In genomic region chr16:84834745-84835440, GRCm38 (mm10) we compare ENCODE assay signal across 8 mouse cellular contexts. TPM values are rescaled to one million over a fixed set of nuclear protein-coding genes. Genes with fewer than 3 reads are reported as not detected.
DNase-seq lines count a peak whose midpoint lies in the region; ATAC-seq and TF ChIP-seq lines count a peak whose summit lies in the region.

Gene Gabpa, plus strand, starts transcription at chr16:84834925.

- DNase-seq in brain, embryonic 14.5 days (ENCODE audit: low read depth): peak; percentile 99
- peak; percentile 98 for DNase-seq in liver, adult 2 months (ENCODE audit: extremely low read depth, low read depth, low spot score)
- DNase-seq in splenic B cell, adult 2 months (ENCODE audit: low read depth, low spot score): peak; percentile 98

- peak within 1 kb of the TSS; percentile 88 for H3K4me3 ChIP-seq in C2C12 (ENCODE audit: insufficient read depth, poor library complexity, severe bottlenecking)
- H3K4me3 ChIP-seq in erythroblast, embryonic 14.5 days (replicated peaks): peak within 1 kb of the TSS; percentile 95
- peak within 1 kb of the TSS; percentile 97 for H3K4me3 ChIP-seq in heart, embryonic 11.5 days (ENCODE audit: low read depth, low read length)
- peak within 1 kb of the TSS; percentile 99 for H3K4me3 ChIP-seq in kidney, embryonic 16.5 days (ENCODE audit: low read length)
- H3K4me3 ChIP-seq in liver, adult 2 months (ENCODE audit: insufficient read depth, low read depth, low read length): peak within 1 kb of the TSS; percentile 86
- H3K4me3 ChIP-seq in myocyte: peak within 1 kb of the TSS; percentile 90

- H3K4me2 ChIP-seq in heart, embryonic 11.5 days: peak within 1 kb of the TSS; percentile 81
- peak within 1 kb of the TSS; percentile 74 for H3K4me2 ChIP-seq in kidney, embryonic 16.5 days (replicated peaks; ENCODE audit: low read depth, low read length)
- H3K4me2 ChIP-seq in myocyte (ENCODE audit: low read depth): peak within 1 kb of the TSS; percentile 77

- H3K79me2 ChIP-seq in C2C12 (ENCODE audit: control insufficient read depth, insufficient read depth): peaks cover 84% of the 10 kb centered on the region
- peaks cover 21% of the 10 kb centered on the region for H3K79me2 ChIP-seq in liver, adult 2 months (ENCODE audit: control insufficient read depth, insufficient read depth, low read length)
- H3K79me2 ChIP-seq in myocyte (ENCODE audit: control insufficient read depth, insufficient read depth): peaks cover 60% of the 10 kb centered on the region

- H3K36me3 ChIP-seq in C2C12 (ENCODE audit: control insufficient read depth, insufficient read depth) (peaks cover 43% of the 10 kb centered on the region), myocyte (ENCODE audit: control insufficient read depth, insufficient read depth) (peaks cover 10% of the 10 kb centered on the region)
- peaks cover 61% of the 10 kb centered on the region for H3K36me3 ChIP-seq in erythroblast, embryonic 14.5 days (ENCODE audit: control insufficient read depth)
- H3K36me3 ChIP-seq in heart, embryonic 11.5 days (ENCODE audit: control insufficient read depth, insufficient read depth, low read length): peaks cover 8% of the 10 kb centered on the region
- peaks cover 23% of the 10 kb centered on the region for H3K36me3 ChIP-seq in kidney, embryonic 16.5 days (ENCODE audit: insufficient read depth, low read length)
- H3K36me3 ChIP-seq in liver, adult 2 months (ENCODE audit: control insufficient read depth, insufficient read depth, low read length): peaks cover 24% of the 10 kb centered on the region
- peaks cover 7% of the 10 kb centered on the region for H3K36me3 ChIP-seq in splenic B cell, adult 2 months (ENCODE audit: control insufficient read depth, insufficient read depth, low read length, poor library complexity, severe bottlenecking)

- H3K9me3 ChIP-seq in erythroblast, embryonic 14.5 days (ENCODE audit: control insufficient read depth, low read length): no peaks in the 10 kb centered on the region
- H3K9me3 ChIP-seq in heart, embryonic 11.5 days (replicated peaks; ENCODE audit: control insufficient read depth, low read length): no peaks in the 10 kb centered on the region
- H3K9me3 ChIP-seq in kidney, embryonic 16.5 days (ENCODE audit: low read length): no peaks in the 10 kb centered on the region

- H3K4me1 ChIP-seq in erythroblast, embryonic 14.5 days (ENCODE audit: control insufficient read depth): peaks cover 40% of the 10 kb centered on the region
- H3K4me1 ChIP-seq in heart, embryonic 11.5 days (ENCODE audit: control insufficient read depth, insufficient read depth, low read length): peaks cover 15% of the 10 kb centered on the region; the same call in 1 of the 2 replicates
- peaks cover 28% of the 10 kb centered on the region for H3K4me1 ChIP-seq in kidney, embryonic 16.5 days (ENCODE audit: insufficient read depth, low read length)
- peaks cover 14% of the 10 kb centered on the region; the same call in 1 of the 2 replicates for H3K4me1 ChIP-seq in liver, adult 2 months (ENCODE audit: control insufficient read depth, insufficient read depth, low read length)

- H3ac ChIP-seq in C2C12 (ENCODE audit: control insufficient read depth, insufficient read length, low read depth): peak within 1 kb of the TSS; percentile 98
- H3ac ChIP-seq in myocyte (ENCODE audit: control insufficient read depth, insufficient read length): peak within 1 kb of the TSS; percentile 95

- H3K27me3 ChIP-seq in C2C12 (ENCODE audit: control insufficient read depth, insufficient read depth, insufficient read length): no peaks in the 10 kb centered on the region
- H3K27me3 ChIP-seq in erythroblast, embryonic 14.5 days (ENCODE audit: control insufficient read depth): no peaks in the 10 kb centered on the region
- no peaks in the 10 kb centered on the region for H3K27me3 ChIP-seq in heart, embryonic 11.5 days (ENCODE audit: control insufficient read depth, insufficient read depth, low read length)
- H3K27me3 ChIP-seq in kidney, embryonic 16.5 days (ENCODE audit: insufficient read depth, low read length): no peaks in the 10 kb centered on the region
- no peaks in the 10 kb centered on the region for H3K27me3 ChIP-seq in liver, adult 2 months (ENCODE audit: control insufficient read depth, insufficient read depth, low read length)
- H3K27me3 ChIP-seq in myocyte (ENCODE audit: control insufficient read depth, insufficient read depth, insufficient read length): no peaks in the 10 kb centered on the region
- H3K27me3 ChIP-seq in splenic B cell, adult 2 months (ENCODE audit: control insufficient read depth, insufficient read depth, low read length, poor library complexity, severe bottlenecking): no peaks in the 10 kb centered on the region

- TF ChIP-seq CTCF in C2C12 (IDR thresholded peaks at IDR 0.05; ENCODE audit: control insufficient read depth, insufficient read depth, insufficient read length): no peak
- TF ChIP-seq CTCF in brain, embryonic 14.5 days (IDR thresholded peaks at IDR 0.05; ENCODE audit: borderline replicate concordance, extremely low read depth, insufficient read depth, insufficient read length): no peak
- no peak for TF ChIP-seq CTCF in liver, adult 2 months (IDR thresholded peaks at IDR 0.05; ENCODE audit: low read depth, low read length)

- peak; percentile 91 for ATAC-seq in heart, embryonic 11.5 days (replicated peaks; ENCODE audit: insufficient number of reproducible peaks, low FRiP score, low TSS enrichment)
- peak; percentile 96 for ATAC-seq in kidney, embryonic 16.5 days (ENCODE audit: low FRiP score, low TSS enrichment)

- peak; percentile 9; the same call in 1 of the 2 replicates for TF ChIP-seq POLR2A in brain, embryonic 14.5 days (IDR thresholded peaks at IDR 0.05; ENCODE audit: borderline replicate concordance, extremely low read depth, insufficient read depth, insufficient read length, poor library complexity, severe bottlenecking)
- peak; percentile 85; the same call in 1 of the 2 replicates for TF ChIP-seq POLR2A in liver, adult 2 months (IDR thresholded peaks at IDR 0.05; ENCODE audit: extremely low read depth, insufficient read depth, low read length)
- peak; percentile 88 for TF ChIP-seq POLR2A in myocyte (IDR thresholded peaks at IDR 0.05; ENCODE audit: insufficient read length, low read depth)

- H3K27ac ChIP-seq in heart, embryonic 11.5 days (ENCODE audit: low read depth, low read length): peak within 1 kb of the TSS; percentile 99
- peak within 1 kb of the TSS; percentile 99 for H3K27ac ChIP-seq in kidney, embryonic 16.5 days (ENCODE audit: low read length)
- peak within 1 kb of the TSS; percentile 98 for H3K27ac ChIP-seq in liver, adult 2 months (replicated peaks; ENCODE audit: insufficient read depth, low read depth, low read length)

- H3K9ac ChIP-seq in heart, embryonic 11.5 days (ENCODE audit: low read depth, low read length): peak within 1 kb of the TSS; percentile 99
- peak within 1 kb of the TSS; percentile 100 for H3K9ac ChIP-seq in kidney, embryonic 16.5 days (replicated peaks; ENCODE audit: low read length)
- peak within 1 kb of the TSS; percentile 98 for H3K9ac ChIP-seq in liver, adult 2 months (ENCODE audit: low read depth, low read length)

- WGBS in heart, embryonic 11.5 days (ENCODE audit: insufficient replicate concordance): under 1% methylated on average over 48 of the region's 52 CpGs
- under 1% methylated on average over 49 of the region's 52 CpGs for WGBS in kidney, embryonic 16.5 days
- under 1% methylated on average over 52 of the region's 52 CpGs for WGBS in liver, adult 2 months

- H3K79me3 ChIP-seq in C2C12 (ENCODE audit: low read depth): peaks cover 63% of the 10 kb centered on the region

TF ChIP-seq in C2C12, 6 proteins besides CTCF, POLR2A, EP300 and RAD21:
- TF ChIP-seq CEBPB (IDR thresholded peaks at IDR 0.05; ENCODE audit: low read depth) (no peak), FOSL1 (IDR thresholded peaks at IDR 0.05; ENCODE audit: insufficient read depth, low read length, poor library complexity, severe bottlenecking) (no peak), MYOD1 (IDR thresholded peaks at IDR 0.05; ENCODE audit: control insufficient read depth, insufficient read length, low read depth) (no peak), MYOG (IDR thresholded peaks at IDR 0.05; ENCODE audit: control insufficient read depth, extremely low read depth, insufficient read length) (no peak), USF1 (IDR thresholded peaks at IDR 0.05; ENCODE audit: low read depth) (no peak), MAX (IDR thresholded peaks at IDR 0.05) (no peak)

TF ChIP-seq in myocyte, 11 proteins besides CTCF, POLR2A, EP300 and RAD21:
- TF ChIP-seq TCF12 (IDR thresholded peaks at IDR 0.05; ENCODE audit: insufficient read depth, poor library complexity, severe bottlenecking): no peak
- peak; percentile 56 for TF ChIP-seq SRF (IDR thresholded peaks at IDR 0.05; ENCODE audit: control insufficient read depth, insufficient read length, low read depth)
- no peak for TF ChIP-seq E2F4 (IDR thresholded peaks at IDR 0.05; ENCODE audit: insufficient read depth)
- no peak for TF ChIP-seq TCF3 (IDR thresholded peaks at IDR 0.05; ENCODE audit: insufficient read length, low read depth)
- TF ChIP-seq REST (IDR thresholded peaks at IDR 0.05; ENCODE audit: insufficient read depth, insufficient read length): no peak
- TF ChIP-seq MAX (IDR thresholded peaks at IDR 0.05; ENCODE audit: low read depth): no peak
- TF ChIP-seq CEBPB (IDR thresholded peaks at IDR 0.05; ENCODE audit: insufficient read depth, poor library complexity, severe bottlenecking): no peak
- TF ChIP-seq MYOD1 (IDR thresholded peaks at IDR 0.05; ENCODE audit: control insufficient read depth in 1 of 3, insufficient read length in 2 of 3, low read depth in 2 of 3): no peak
- TF ChIP-seq USF1 (IDR thresholded peaks at IDR 0.05; ENCODE audit: low read depth): no peak
- TF ChIP-seq POLR2AphosphoS2 (IDR thresholded peaks at IDR 0.05; ENCODE audit: insufficient read length, low read depth): peak; percentile 94
TF ChIP-seq in myocyte: peak in this region for 2.

RNA-seq across cellular contexts. Expression of gene Gabpa, which starts in this region (rescaled TPM):
- polyA plus RNA-seq in C2C12 (2012; fragmentation: generic; extraction: Trizol): 11.7 TPM
- polyA plus RNA-seq in brain, embryonic 14.5 days (2012; rRNA removed): 26.6 and 27.1 TPM in 2 replicates
- 0.27 and 0.30 TPM in 2 replicates for polyA plus RNA-seq in erythroblast, embryonic 14.5 days (2012)
- polyA plus RNA-seq in heart, embryonic 11.5 days (2014; fragmentation: Nextera tagmentation; extraction: Ambion mirVana): 35.3 and 41.6 TPM in 2 replicates
- 39.1 and 39.3 TPM in 2 replicates for polyA plus RNA-seq in kidney, embryonic 16.5 days (2015; fragmentation: Nextera tagmentation; extraction: Ambion mirVana)
- 32.3 and 36.4 TPM in 2 replicates for total RNA-seq in liver, adult 2 months (2014; rRNA removed)
- 5.8 and 6.7 TPM in 2 replicates for polyA plus RNA-seq in liver, adult 2 months (2012; rRNA removed)
- 10.3 TPM for polyA plus RNA-seq in myocyte (2012; fragmentation: generic; extraction: Trizol)

Comparison
In these comparisons a context has a peak if more than half of its experiments do, and no peak if none do; other contexts are left out.
1. Peak in every context shown above with its lines: DNase-seq, ATAC-seq, H3K4me3 ChIP-seq and H3K27ac ChIP-seq.
2. POLR2A ChIP-seq: peak in every context shown above with its lines; median percentile 88 in myocyte; 85 in liver, adult 2 months; 9 in brain, embryonic 14.5 days.